Mouse (Mus musculus) kidney, postnatal 36 days (tissue): ENCODE measurements around the gene Wnt6.
"Not testable (repeated sequence)": the region's sequence is repeated elsewhere in the genome, so short reads cannot be mapped to it uniquely, and the experiment has no call there.

Experiments used
- DNase-seq, 2 experiments: peaks; one replicate each; pipeline ENCODE4 v3.0.0; 2021 to 2022; ENCODE audit warnings: mixed read lengths in 2 of 2

Wnt6 gene

GRCm38 (mm10) chr1:74807551-74808071, 35.9 kb downstream of the Wnt6 start:
- DNase-seq: no peak

GRCm38 (mm10) chr1:74808078-74808477, 36.4 kb downstream of the Wnt6 start:
- peak; percentile 89 to 95 for DNase-seq

GRCm38 (mm10) chr1:74809007-74809406, 37.3 kb downstream of the Wnt6 start:
- no peak for DNase-seq

GRCm38 (mm10) chr1:74814931-74815647, 43.4 kb downstream of the Wnt6 start:
- DNase-seq: peak in 1 of 2 experiments; percentile 18

GRCm38 (mm10) chr1:74815965-74816364, 44.3 kb downstream of the Wnt6 start:
- DNase-seq: not testable (repeated sequence)

GRCm38 (mm10) chr1:74816612-74817199, 45.0 kb downstream of the Wnt6 start:
- peak; percentile 93 to 96 for DNase-seq

- DNase-seq: no peak
Measured at GRCm38 (mm10) chr1:74817219-74817618, 45.5 kb downstream of the Wnt6 start.

GRCm38 (mm10) chr1:74818509-74818908, 46.8 kb downstream of the Wnt6 start:
- DNase-seq: no peak

- DNase-seq: not testable (repeated sequence)
Measured at GRCm38 (mm10) chr1:74823598-74823997, 51.9 kb downstream of the Wnt6 start.

- no peak for DNase-seq
Measured at GRCm38 (mm10) chr1:74824518-74825302, 53.0 kb downstream of the Wnt6 start.

GRCm38 (mm10) chr1:74830061-74830460, 58.4 kb downstream of the Wnt6 start:
- no peak for DNase-seq

- no peak for DNase-seq
Measured at GRCm38 (mm10) chr1:74833255-74833654, 61.6 kb downstream of the Wnt6 start.
